Mouse (Mus musculus): ENCODE measurements around the gene Rpl22l1. TPM values are rescaled to one million over a fixed set of nuclear protein-coding genes. Genes with fewer than 3 reads are reported as not detected.
"Not testable (repeated sequence)": the region's sequence is repeated elsewhere in the genome, so short reads cannot be mapped to it uniquely, and the experiment has no call there.

Gene Rpl22l1
- total RNA-seq, 1 experiment from 2014 or later, result 186 TPM

DNA sequence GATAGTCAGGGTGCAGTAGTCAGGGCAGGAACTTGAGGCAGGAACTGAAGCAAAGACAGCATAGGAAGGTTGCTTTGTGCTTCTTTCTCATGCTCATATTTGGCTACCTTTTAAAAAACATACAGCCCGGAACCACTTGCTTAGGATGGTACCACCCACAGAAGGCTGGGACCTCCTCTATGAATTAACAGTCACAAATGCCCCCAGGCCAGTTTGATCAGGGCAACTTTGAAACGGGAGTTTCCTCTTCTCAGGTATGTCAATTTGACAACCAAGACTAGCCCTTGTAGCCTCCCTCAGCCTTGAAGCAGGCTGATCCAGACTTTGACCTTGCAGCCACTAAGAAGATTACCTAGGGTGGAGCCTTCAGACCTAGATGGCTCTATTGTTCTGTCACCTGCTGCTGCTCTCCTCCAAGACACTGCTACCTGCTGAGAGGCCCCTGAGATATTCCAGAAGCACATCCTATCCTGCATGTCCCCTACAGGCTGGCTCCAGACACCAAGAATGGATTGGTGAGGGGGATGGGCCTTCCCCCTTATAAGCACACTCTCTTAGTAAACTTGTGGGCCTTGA is 31.6 kb downstream of the Rpl22l1 start:
- no peak for DNase-seq

GRCm38 (mm10) chr3:28841886-28842649 is 36.8 kb downstream of the Rpl22l1 start:
- DNase-seq, result no peak

GRCm38 (mm10) chr3:28843231-28843630 is 38.0 kb downstream of the Rpl22l1 start:
- DNase-seq, result no peak

DNA sequence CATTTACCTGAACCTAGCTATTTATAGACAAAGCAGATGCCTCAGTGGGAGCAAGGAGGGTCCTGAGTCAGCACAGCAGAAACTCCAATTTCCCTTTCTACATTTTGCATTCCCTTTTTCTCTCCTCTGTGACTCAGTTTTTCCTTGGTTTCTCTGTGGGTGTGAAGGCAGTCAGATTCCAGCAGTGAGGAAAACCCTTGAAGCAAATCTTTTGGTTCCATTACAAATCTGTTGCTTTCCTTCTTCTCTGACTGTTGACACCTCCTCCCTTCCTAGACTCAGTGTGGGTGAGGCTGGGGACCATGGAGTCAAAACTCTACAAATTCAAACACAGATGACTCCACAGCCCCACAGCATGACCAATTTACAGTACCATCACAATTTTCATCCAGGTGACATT is 41.9 kb downstream of the Rpl22l1 start:
- no peak for DNase-seq

DNA sequence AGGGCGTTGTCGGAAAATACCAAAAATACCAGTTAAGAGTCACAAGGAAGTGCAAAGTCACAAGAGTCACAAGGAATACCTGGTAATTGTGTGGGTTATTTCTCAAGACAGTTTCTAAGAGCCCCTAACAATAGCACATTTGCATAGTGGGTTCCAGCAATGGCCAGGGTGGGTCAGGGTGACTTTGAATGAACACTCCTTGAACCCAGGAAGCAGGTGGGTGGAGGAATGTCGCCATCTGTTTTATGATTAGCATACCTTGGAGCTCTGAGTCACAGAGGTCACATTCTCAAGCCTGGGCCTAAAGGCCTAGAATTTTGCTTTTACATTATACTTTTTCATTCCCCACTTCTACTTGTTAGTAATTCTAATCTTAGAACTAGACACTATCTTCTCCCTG is 46.9 kb downstream of the Rpl22l1 start:
- not testable (repeated sequence) for DNase-seq

Other genes starting within 250 kb of the Rpl22l1 start
- gene Slc2a2, start 107.5 kb upstream of the Rpl22l1 start, total RNA-seq (2021), result 1.7 and 24.3 TPM in 2 replicates
- 2.2 and 3.2 TPM in 2 replicates for gene Eif5a2, start 24.2 kb upstream of the Rpl22l1 start, total RNA-seq (2021)
- not detected in 2 replicates for gene Gm1527, start 87.2 kb downstream of the Rpl22l1 start, total RNA-seq (2021)

Data from adrenal gland, postnatal 14 days (tissue).